Mouse (Mus musculus): ENCODE data around the gene Vangl1. TPM values are rescaled to one million over a fixed set of nuclear protein-coding genes. Genes with fewer than 3 reads are reported as not detected.

Gene Vangl1
- polyA plus RNA-seq, 1 experiment from 2014 or later = 15.1 TPM

DNA sequence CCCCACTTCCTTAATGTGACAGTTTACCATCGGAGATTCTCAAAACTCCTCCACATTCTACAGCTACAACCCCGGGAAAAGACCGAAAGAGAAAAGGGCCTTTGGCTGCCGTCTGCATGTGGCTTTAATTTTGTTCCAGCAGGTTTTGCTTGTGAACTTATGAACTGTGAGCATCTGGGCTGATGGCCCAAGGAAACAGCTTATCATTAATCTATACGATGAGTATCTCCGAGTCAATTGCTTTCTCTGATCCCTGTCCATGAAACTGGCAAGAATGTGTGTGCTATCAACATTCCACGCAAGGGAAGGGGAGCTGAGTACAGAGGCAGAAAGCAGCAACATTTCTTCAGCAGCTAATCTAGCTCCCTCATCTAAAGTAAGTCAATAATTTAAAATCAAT lies 54.6 kb downstream of the Vangl1 start:
- Histone ChIP-seq H3K9me3 (no peaks in the 10 kb centered on the region), H3K4me3 (replicated peaks) (no peak overlapping the region), H3K4me1 (replicated peaks) (peaks cover 10% of the 10 kb centered on the region; the same call in 1 of the 2 replicates), H3K9ac (no peak overlapping the region), H3K27me3 (replicated peaks) (no peaks in the 10 kb centered on the region), H3K4me2 (replicated peaks) (no peak overlapping the region), H3K27ac (no peak overlapping the region), H3K36me3 (no peaks in the 10 kb centered on the region)
- WGBS = 24% methylated on average over 7 of the region's 7 CpGs
- ATAC-seq = no peak

DNA sequence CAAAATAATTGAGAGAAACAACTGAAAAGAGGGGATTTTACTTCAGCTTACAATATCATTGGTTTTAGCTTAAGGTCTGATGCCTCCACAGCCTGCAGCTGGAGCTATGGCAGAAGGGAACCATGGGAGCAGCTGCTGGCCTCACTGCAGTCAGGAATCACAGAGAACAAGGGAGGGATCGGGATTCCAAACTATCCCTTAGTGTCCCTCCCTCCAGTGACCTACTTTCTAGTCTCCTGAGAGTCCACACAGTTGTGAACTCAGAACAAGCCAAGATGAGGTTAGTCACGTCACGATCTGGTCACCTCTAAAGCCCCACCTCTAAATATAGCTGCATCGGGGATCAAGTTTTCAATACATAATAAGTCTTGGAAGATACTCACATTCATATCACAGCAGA lies 57.3 kb downstream of the Vangl1 start:
- Histone ChIP-seq H3K9me3 (no peaks in the 10 kb centered on the region), H3K27ac (no peak overlapping the region), H3K4me1 (replicated peaks) (peaks cover 10% of the 10 kb centered on the region; the same call in 1 of the 2 replicates), H3K4me2 (replicated peaks) (no peak overlapping the region), H3K4me3 (replicated peaks) (no peak overlapping the region), H3K36me3 (no peaks in the 10 kb centered on the region), H3K9ac (no peak overlapping the region), H3K27me3 (replicated peaks) (no peaks in the 10 kb centered on the region)
- WGBS = 85% methylated on average over 4 of the region's 4 CpGs
- ATAC-seq = no peak

DNA sequence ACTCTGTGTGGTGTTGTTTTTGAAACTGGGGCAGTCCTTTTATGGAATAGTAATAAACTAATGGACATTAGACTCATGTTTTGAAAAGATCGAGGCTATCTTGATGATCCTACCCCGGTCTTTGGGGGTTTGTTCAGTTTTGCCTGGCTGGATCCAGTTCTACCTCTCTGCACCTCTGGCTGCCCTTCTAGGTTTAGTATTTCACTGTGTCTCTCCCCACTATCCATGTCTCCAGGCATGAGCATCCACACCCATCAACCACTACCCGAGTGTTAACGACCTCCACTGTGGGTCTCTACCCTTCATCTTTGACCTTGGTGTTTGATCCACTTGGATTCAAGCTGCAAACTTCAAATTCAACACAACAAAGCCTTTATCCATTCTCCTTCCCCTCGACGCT lies 58.1 kb downstream of the Vangl1 start:
- Histone ChIP-seq H3K27me3 (replicated peaks) (no peaks in the 10 kb centered on the region), H3K9me3 (no peaks in the 10 kb centered on the region), H3K4me1 (replicated peaks) (peaks cover 10% of the 10 kb centered on the region; the same call in 1 of the 2 replicates), H3K4me3 (replicated peaks) (no peak overlapping the region), H3K9ac (no peak overlapping the region), H3K4me2 (replicated peaks) (no peak overlapping the region), H3K27ac (no peak overlapping the region), H3K36me3 (no peaks in the 10 kb centered on the region)
- ATAC-seq = no peak
- WGBS = 87% methylated on average over 6 of the region's 6 CpGs

DNA sequence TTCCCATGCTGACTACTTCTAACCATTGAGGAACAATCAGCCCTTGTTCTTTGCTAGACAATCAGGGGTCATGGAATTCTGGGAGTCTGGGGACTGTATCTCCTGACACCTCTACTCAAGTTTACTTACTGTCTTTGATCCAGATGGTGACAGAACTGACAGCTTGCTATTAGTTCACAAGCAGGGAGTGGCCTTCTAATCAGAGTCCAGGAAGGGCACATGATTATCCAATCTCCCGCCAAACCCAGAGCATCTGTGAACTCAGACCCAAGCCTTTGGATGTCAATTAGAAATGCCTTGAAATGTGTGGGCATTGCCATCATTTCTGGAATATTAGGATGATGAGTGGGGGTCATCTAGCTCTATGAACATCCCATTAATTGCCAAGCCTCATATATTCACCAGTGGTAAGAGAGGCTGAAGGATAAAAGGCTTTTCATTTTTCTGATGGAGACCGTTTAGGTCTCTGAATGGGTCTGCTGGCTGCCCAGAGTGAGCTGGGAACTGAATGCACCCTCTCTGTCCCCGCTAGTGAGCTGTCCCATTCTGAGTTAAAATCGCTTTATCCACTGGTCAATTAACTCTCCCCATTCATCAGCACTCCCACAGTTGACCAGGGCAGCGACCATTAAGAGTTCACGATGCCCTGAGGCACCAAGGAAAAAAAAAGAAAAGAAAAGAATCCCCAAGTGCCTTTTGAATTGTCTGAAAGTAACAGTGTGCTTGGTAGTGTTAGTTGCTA lies 58.7 kb downstream of the Vangl1 start:
- ATAC-seq = no peak
- H3K9ac ChIP-seq = no peak overlapping the region
- peaks cover 10% of the 10 kb centered on the region; the same call in 1 of the 2 replicates for H3K4me1 ChIP-seq (replicated peaks)
- no peak overlapping the region for H3K27ac ChIP-seq
- no peak overlapping the region for H3K4me3 ChIP-seq (replicated peaks)
- H3K4me2 ChIP-seq (replicated peaks) = no peak overlapping the region
- H3K9me3 ChIP-seq = no peaks in the 10 kb centered on the region
- WGBS = 70% methylated on average over 6 of the region's 6 CpGs
- no peaks in the 10 kb centered on the region for H3K27me3 ChIP-seq (replicated peaks)
- H3K36me3 ChIP-seq = no peaks in the 10 kb centered on the region

DNA sequence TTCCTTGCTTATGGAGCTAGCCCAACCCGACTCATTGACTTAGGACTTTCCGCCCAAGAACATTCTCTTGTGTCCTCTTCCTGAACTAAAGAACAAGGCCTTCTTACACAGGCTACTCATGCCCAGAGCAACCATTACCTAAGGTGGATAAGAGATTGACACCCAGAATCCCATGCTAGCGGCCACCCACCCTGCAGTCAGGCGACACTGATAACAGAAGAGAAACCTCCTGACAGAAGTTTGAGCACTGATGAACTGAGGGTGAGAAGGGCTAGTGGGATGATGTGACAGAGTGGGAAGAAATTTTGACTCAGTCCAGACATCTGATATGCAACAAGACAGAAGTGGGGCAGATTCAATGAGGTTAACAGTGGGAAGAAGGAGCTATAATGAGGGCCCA lies 60.1 kb downstream of the Vangl1 start:
- no peak overlapping the region for H3K4me3 ChIP-seq (replicated peaks)
- H3K9me3 ChIP-seq = no peaks in the 10 kb centered on the region
- no peaks in the 10 kb centered on the region for H3K27me3 ChIP-seq (replicated peaks)
- H3K9ac ChIP-seq = no peak overlapping the region
- peaks cover 5% of the 10 kb centered on the region; the same call in 1 of the 2 replicates for H3K4me1 ChIP-seq (replicated peaks)
- no peak overlapping the region for H3K27ac ChIP-seq
- no peaks in the 10 kb centered on the region for H3K36me3 ChIP-seq
- no peak overlapping the region for H3K4me2 ChIP-seq (replicated peaks)
- WGBS = 98% methylated on average over 4 of the region's 4 CpGs
- no peak for ATAC-seq

DNA sequence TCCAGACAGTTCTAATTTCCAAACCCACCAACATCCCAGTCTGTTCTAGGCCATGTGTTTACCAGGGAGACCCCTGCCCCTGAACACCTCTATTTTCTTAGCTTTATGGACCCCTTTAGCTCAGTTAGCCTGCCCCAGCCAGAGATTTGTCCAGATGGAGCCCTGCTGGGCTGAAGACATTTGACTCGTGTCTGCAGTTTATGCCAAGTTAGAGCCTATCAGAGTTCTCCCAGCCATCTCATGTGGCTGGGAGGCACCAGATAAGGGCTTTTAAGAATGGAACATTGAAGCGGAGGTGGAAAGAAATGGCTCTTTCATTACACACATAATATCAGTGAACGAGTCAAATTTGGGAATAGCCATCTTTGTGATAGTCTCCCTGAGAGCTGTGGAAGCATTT lies 61.0 kb downstream of the Vangl1 start:
- Histone ChIP-seq H3K4me3 (replicated peaks) (no peak overlapping the region), H3K9ac (no peak overlapping the region), H3K4me1 (replicated peaks) (no peaks in the 10 kb centered on the region), H3K27me3 (replicated peaks) (no peaks in the 10 kb centered on the region), H3K4me2 (replicated peaks) (no peak overlapping the region), H3K27ac (no peak overlapping the region), H3K36me3 (no peaks in the 10 kb centered on the region), H3K9me3 (no peaks in the 10 kb centered on the region)
- no peak for ATAC-seq
- 83% methylated on average over 3 of the region's 3 CpGs for WGBS

DNA sequence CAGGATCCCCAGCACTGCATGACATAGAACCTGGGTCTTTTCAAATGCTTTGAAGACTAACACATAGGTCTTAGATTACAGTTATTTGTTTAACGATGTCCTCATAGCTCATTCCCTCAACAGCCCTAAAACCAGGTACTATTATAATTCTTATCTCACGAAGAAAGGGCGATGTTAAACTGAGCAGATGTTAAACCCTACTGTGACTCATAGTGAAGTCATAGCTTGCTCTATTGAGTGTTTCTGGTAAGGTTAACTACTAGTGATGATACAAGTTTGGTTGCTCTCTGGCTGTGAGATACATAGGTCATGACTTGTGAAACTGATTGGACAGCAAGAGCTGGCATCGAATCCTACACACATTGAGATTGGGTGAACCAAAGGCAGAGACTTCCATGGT lies 61.5 kb downstream of the Vangl1 start:
- H3K9me3 ChIP-seq = no peaks in the 10 kb centered on the region
- no peak overlapping the region for H3K27ac ChIP-seq
- H3K4me2 ChIP-seq (replicated peaks) = no peak overlapping the region
- no peaks in the 10 kb centered on the region for H3K4me1 ChIP-seq (replicated peaks)
- no peak overlapping the region for H3K9ac ChIP-seq
- ATAC-seq = no peak
- H3K27me3 ChIP-seq (replicated peaks) = no peaks in the 10 kb centered on the region
- H3K36me3 ChIP-seq = no peaks in the 10 kb centered on the region
- no peak overlapping the region for H3K4me3 ChIP-seq (replicated peaks)
- 80% methylated on average over 4 of the region's 4 CpGs for WGBS

DNA sequence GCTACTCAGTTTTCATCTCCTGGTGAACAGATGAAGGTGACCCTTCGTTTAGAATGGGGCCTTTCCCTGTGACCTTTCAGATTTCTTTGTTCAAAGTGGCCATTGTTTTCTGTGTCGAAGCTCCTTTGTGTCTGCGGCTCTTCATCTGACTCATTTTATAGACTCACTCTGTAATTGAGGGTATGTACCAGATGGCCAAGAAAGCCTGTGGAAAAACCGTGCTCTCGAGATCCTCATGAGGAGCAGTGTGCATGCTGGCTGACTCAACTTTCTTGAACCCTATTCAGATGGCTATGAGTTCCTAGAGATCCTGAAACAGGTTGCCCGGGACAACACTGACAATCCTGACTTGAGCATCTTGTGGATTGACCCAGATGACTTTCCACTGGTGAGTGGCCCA lies 62.6 kb downstream of the Vangl1 start:
- Histone ChIP-seq H3K4me1 (replicated peaks) (no peaks in the 10 kb centered on the region), H3K4me3 (replicated peaks) (no peak overlapping the region), H3K36me3 (no peaks in the 10 kb centered on the region), H3K9me3 (no peaks in the 10 kb centered on the region), H3K9ac (no peak overlapping the region), H3K27ac (no peak overlapping the region), H3K27me3 (replicated peaks) (no peaks in the 10 kb centered on the region), H3K4me2 (replicated peaks) (no peak overlapping the region)
- WGBS = 73% methylated on average over 6 of the region's 6 CpGs
- ATAC-seq = no peak

DNA sequence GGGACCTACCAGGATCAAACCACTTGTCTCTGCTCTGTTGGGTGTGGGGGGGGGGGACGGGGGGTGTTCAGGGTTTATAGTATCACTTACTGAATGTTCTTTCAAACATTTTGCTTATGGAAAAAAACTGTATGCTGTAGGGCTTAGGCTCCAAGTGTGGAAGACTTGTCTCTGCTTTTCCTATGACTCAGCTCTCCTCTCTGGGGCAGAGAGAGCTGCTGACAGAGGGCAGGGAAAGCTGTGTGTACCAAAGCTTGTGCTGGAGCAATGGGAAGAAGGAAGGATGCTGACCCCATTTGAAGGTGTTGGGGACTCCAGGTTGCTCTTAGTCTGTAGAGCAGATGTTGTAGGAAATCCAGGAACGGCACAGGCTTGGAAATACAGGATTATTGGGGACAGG lies 63.0 kb downstream of the Vangl1 start:
- no peak for ATAC-seq
- WGBS = 80% methylated on average over 2 of the region's 2 CpGs
- Histone ChIP-seq H3K4me3 (replicated peaks) (no peak overlapping the region), H3K4me2 (replicated peaks) (no peak overlapping the region), H3K4me1 (replicated peaks) (no peaks in the 10 kb centered on the region), H3K27ac (no peak overlapping the region), H3K9me3 (no peaks in the 10 kb centered on the region), H3K36me3 (no peaks in the 10 kb centered on the region), H3K9ac (no peak overlapping the region), H3K27me3 (replicated peaks) (no peaks in the 10 kb centered on the region)

DNA sequence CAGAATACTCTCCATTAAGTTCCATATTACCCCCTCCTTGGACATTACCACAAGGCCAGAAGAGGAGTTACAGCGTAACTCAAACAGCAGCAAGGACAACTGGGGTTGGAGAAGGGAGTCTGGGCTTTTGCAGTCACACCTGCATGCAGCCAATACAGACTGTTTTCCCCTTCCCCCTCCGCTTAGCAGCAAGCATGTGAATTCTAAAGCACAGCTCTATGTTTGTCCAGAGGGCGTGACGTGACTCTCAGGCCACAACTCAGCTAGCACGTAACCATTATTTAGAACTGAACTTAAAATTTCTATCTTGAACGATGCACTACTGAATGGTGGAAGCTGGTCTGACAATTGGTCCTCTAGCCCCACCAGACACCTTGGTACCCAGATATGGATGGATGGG lies 63.9 kb downstream of the Vangl1 start:
- Histone ChIP-seq H3K4me2 (replicated peaks) (no peak overlapping the region), H3K27ac (no peak overlapping the region), H3K9me3 (no peaks in the 10 kb centered on the region), H3K9ac (no peak overlapping the region), H3K4me3 (replicated peaks) (no peak overlapping the region), H3K4me1 (replicated peaks) (peaks cover 5% of the 10 kb centered on the region), H3K36me3 (no peaks in the 10 kb centered on the region), H3K27me3 (replicated peaks) (no peaks in the 10 kb centered on the region)
- no peak for ATAC-seq
- WGBS = 73% methylated on average over 6 of the region's 6 CpGs

DNA sequence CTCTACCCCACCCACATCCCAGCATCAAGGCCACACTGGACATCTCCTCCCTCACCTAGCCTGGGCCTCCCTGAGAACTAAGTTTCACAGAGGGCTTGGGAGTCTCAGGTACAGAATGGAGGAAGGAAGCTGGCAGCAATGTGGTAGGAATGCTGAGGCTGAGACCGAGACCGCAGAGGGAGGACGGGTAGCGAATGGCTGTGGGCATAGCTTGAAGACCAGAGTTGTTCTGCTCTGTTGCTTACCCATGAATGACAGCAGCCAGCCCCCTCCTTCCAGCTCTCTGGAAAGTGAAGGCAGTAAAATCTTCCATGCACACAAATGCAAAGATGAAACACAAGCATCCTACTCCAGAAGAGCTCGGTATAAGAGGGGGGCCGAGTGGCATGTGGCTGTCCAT lies 65.6 kb downstream of the Vangl1 start:
- Histone ChIP-seq H3K9ac (no peak overlapping the region), H3K4me1 (replicated peaks) (peaks cover 9% of the 10 kb centered on the region), H3K4me3 (replicated peaks) (no peak overlapping the region), H3K36me3 (no peaks in the 10 kb centered on the region), H3K27me3 (replicated peaks) (no peaks in the 10 kb centered on the region), H3K9me3 (no peaks in the 10 kb centered on the region), H3K4me2 (replicated peaks) (no peak overlapping the region), H3K27ac (no peak overlapping the region)
- ATAC-seq = no peak
- WGBS = 80% methylated on average over 6 of the region's 6 CpGs

DNA sequence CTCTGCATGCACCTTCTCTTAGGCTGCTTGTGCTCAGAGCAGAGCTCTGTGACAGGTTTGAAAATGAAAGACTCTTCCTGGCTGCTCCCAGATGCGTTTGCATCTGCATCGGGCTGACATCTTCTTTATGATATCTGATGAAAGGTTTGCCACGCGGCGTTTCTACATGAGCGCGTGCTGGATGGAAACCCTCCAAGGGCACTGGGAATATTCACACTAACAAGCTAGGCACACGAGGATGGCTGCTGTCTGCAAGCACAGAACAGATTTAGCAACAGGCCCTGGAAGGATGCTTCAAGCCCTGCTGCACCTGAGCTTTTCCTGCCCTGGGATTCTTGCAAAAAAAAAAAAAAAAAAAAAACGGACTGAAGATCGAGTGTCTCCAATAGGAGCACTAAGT lies 67.3 kb downstream of the Vangl1 start:
- WGBS = 73% methylated on average over 10 of the region's 10 CpGs
- ATAC-seq = no peak

DNA sequence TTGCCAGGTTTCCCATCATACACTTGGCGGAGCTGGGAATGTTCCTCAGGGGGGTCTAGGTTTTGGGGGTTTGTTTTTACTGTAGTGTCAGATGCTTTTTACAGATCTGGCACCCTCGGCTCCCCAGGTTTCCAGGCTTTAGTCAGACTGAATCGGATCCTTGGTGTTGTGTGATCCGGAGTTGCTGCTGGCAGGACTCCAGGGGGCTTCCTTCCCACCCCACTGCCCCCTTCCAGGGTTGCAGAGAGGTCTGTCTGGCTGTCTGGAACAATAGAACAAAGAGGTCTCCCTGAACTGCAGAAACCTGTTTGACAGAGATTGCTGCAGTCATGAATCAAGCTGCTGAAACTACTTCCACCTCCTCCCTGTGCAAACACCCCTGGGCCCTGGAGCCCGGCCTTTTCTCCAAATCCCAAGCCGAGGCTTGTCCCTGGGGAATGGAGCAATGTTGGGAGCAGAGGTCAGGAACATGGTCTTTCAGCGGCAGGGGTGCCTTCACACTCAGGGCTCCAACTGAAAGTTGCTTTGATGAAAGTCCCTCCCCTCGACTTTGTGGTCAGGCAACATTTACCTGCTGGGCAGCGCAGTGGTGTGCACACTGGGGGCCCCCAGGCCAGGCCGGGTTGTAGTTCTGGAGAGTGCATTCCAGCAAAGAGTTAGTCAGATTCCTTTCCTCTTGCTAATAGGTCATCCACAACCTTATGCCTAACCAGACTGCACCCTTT lies 68.9 kb downstream of the Vangl1 start:
- H3K27me3 ChIP-seq (replicated peaks) = no peaks in the 10 kb centered on the region
- WGBS = 21% methylated on average over 10 of the region's 10 CpGs
- H3K27ac ChIP-seq = peak overlapping the region; percentile 63
- ATAC-seq = peak; percentile 87
- no peaks in the 10 kb centered on the region for H3K9me3 ChIP-seq
- H3K36me3 ChIP-seq = no peaks in the 10 kb centered on the region
- H3K4me2 ChIP-seq (replicated peaks) = 0 out of 2 replicates have a peak overlapping the region, but pooled peaks have one; percentile 6
- H3K4me1 ChIP-seq (replicated peaks) = peaks cover 9% of the 10 kb centered on the region
- no peak overlapping the region for H3K9ac ChIP-seq
- no peak overlapping the region for H3K4me3 ChIP-seq (replicated peaks)

More for the DNA sequence above, 67.3 kb downstream of the Vangl1 start:
- Histone ChIP-seq H3K4me3 (replicated peaks) (no peak overlapping the region), H3K9ac (no peak overlapping the region), H3K36me3 (no peaks in the 10 kb centered on the region), H3K27me3 (replicated peaks) (no peaks in the 10 kb centered on the region), H3K9me3 (no peaks in the 10 kb centered on the region), H3K4me1 (replicated peaks) (peaks cover 9% of the 10 kb centered on the region), H3K27ac (no peak overlapping the region), H3K4me2 (replicated peaks) (no peak overlapping the region)
